Mouse (Mus musculus) 3T3-L1 (cell line): ENCODE data around the gene Flvcr1.

Source experiments
- DNase-seq: peaks from one replicate; pipeline ENCODE4 v3.0.0-alpha.2; 2015; ENCODE audit warnings: low read depth, low spot score

The Flvcr1 gene

DNA sequence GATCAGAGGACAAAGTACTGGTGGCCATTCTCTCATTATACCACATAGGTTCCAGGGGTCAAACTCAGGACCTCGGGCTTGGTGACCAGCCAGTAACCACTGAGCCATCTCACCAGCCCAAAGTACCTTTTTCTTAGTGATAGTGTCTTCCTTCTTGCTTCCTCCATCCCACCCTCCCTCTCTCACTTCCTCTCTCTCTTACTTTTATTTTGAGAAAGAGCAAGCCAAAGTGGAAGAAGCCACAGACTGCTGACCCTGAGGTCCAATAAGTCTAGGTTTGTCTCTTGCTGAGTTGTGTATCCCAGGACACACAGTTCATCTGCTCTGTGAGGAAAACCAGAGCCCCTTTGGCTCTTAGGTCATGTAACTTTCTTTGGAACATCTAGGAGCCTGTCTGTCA is 45.5 kb downstream of the Flvcr1 start:
- DNase-seq: no peak

DNA sequence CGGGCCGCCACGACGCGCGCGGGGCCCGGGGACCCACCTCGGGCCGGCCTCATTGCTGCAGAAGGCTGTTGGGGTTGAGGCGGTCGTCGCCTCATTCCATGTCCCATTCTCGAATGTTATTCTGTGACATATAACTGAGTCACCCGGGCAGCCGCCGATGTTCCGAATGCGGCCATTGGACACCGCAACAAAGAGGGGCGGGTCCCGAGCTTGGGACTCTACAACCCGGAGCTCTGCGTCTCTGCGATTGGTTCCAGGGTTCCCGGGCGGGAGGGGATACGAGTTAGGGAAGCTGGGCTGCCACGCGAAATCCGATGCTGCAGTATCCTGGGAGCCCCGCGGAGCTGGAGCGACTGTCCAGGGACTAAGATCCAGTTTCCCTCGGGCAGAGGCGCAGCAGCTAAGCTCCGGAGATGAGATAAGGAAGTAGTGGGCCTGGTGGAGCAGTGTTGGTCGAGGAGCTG is 46.8 kb downstream of the Flvcr1 start, which contains the start of gene Vash2:
Gene Vash2, minus strand, starts transcription at position 197 of the 464 bp plus-strand sequence.
- peak; percentile 96 for DNase-seq

DNA sequence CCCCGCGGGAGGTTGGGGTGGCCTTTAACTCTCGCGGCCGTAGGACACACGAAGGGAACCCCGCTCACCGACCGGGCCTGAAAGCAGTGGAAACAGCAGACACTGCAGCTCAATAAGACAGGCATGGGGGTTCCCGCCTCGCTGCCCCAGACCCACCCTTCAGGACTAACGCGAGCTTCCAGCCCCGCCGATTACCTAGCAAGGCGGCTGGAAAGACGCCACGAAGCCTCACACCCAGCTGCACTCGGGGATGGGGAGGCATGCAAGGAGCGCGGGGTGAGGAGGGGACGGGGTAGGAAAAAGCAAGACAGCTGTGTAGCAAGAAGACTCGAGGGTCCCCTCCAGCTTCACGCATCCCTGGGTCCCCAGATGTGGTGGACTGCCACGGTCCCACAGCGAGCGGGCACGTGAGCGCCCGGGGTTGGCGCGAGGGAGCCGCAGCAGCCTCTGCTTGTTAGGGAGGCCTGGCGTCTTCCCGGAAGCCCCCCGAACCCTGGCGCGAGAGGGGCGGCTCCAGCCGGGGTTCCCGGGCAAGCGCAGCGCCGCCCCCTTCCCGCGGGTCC is 47.4 kb downstream of the Flvcr1 start:
- peak; percentile 54 for DNase-seq

DNA sequence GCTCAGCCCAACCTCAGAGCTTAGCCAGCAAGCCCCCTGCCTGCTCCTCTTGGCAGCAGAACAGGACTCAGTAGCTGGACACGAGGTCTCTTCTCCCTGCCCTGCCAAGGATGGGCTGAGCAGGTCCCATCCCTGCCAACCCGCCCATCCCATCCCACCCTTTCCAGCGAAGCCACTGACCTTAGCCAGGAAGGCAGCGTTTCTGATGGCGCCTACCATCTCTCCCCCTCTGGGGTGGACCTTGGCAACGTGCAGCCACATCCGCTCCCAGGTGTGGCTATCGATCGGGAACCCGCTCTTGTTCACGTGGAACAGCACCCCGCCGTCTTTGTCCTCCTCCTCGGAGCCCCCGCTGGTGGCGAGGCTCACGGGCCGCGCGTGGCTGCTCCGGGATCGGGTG is 48.0 kb downstream of the Flvcr1 start:
- peak; percentile 32 for DNase-seq

DNA sequence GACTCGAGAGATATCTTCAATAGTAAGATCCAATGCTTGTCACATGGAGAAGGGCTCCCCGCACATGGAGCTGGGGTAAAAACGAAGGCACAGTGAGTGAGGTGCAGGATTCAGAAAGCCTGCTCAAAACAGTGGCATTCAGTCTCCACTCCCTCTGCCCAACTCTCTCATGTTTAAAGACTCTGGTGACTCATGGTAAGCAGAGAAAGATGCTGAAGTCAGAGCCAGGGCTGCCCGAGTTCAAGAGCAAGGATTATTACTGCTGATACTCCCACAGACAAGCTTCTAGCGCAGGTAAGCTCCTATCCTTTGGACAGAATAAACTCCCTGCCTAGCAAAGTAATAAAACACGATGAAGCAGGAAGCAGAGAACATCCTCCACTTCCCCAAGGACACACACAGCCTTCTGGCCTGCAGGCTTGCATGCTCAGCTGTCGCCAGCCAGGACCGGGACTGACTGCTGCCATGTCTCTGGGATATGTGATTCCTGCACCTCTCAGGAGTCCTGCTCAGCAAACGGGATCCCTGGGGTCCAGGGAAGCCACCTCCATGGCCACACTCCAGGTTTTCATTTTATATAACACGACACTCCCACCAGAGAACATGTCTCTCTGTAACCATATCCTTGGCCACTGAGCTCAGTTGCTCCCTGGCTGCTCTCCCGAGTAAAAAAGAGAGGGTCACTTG is 48.9 kb downstream of the Flvcr1 start:
- DNase-seq: peak; percentile 61

DNA sequence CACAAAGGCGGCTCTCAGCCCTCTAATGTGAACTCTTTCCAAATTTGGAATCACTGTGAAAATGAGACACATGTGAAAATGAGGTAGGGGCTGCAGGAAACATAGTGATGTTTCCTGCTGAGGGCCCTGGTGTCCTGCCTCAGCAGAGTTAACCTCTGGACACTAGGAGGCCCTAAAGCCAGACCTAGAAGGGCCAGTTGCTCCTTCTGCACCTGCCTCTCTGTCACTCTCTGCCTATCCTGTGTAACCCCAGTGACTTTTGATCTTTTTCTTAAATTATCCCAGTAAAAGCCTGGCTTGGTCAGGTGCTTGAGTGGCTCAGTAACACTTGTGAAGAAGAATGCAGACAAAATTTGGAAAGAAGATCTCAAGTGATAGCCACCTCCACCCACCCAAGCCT is 51.1 kb downstream of the Flvcr1 start:
- DNase-seq: no peak

DNA sequence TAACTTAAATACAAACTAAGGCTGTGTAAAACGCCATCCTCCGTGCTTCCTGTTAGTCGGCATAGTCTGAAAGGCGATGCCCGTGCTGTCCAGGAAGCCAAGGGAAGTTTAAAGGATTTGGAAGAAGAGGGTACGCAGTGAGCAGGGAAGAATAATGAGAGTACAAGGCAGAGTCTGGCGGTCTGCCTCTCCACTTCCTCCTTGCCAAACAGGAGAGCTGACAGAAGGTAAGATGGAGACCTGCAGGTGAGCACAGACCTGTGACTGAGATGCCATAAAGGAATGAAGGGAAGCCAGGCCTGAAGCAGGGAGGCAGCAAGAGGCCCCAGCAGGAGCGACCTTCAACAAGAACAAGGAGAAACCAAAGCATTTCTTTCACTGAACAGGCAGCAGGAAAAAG is 51.8 kb downstream of the Flvcr1 start:
- DNase-seq: no peak

DNA sequence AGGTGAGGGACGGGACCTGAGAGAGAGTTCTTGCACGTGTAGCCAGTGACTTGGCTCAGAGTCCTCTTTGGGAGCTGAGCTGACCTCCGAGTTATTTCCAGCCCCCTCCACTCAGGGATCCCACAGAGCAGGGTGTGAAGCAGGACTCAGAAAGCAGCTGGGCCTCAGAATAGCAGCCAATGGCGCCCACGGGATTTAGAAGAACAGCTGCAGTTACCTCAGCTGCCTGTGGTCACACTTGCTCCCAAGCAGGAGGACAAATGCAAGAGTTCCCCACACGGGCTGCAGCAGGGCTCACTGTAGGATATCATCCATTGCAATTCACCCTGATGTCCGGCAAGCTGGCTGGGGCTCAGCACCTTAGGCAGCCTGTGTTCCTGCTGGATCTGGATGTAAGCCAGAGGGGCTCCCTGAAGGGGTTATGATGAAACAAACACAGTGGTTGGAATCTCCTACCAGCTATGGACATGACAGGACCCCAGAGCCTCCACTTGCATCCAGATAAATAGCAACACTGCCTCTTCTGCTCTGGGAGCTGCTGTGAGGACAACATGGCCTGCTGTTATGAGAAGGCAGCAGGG is 53.3 kb downstream of the Flvcr1 start:
- DNase-seq: no peak

DNA sequence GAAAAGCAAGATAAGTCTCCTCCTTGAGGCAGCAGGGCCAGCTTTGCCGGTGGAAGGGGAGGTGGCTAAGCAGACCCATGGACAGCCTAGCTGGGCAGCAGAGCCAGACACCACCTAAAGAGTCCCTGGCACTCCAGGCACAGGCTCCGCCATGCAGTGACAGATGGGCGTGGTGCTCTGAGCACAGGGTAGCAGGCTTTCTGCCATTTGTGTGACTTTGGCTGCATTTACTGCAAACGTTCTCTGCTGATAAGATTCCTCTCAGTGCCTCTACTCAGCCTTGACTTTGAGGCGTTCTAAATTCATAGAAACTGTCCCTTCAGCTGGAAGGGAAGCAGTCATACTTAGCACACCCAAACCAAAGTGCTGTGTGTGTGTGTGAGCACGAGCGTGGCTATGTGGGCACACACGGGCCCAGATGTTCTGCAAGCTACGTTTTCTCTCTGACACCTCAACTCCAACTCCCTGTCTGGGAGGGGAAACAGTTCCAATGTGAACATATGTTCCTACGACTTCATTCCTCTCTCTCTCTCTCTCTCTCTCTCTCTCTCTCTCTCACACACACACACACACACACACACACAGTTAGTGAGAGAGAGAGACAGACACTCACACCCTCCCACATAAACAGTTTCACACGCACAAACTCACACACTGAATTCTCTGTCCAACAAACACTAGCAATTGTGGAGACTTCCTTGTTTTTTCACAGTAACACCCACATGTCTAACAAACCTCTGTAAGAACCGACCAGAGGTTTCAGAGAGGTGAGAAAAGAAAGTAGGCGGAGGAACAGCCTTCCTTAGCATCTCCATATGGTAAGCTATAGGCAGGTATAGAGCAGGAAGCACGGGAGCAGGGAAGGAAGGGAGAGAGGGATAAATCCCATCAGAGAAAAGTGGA is 54.0 kb downstream of the Flvcr1 start:
- DNase-seq: no peak

DNA sequence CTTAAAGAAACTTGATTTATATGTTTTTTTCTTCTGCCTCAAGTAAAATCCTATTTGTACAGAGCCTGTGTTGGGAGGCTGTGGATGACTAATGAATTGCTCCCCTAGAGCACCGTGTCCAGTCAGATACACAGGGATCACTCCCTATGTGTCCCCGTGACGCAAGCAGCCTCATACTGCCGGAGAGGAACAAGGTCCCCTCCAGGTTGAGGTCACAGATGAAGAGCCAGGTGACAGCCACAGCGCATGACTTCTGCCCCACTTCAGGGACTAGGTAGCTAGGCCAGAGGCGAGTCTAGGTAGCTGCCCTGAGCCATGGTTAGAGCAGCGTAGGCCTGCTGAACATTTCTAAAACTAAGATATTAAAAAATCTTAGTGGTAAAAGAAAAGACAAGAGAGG is 57.9 kb downstream of the Flvcr1 start:
- no peak for DNase-seq

DNA sequence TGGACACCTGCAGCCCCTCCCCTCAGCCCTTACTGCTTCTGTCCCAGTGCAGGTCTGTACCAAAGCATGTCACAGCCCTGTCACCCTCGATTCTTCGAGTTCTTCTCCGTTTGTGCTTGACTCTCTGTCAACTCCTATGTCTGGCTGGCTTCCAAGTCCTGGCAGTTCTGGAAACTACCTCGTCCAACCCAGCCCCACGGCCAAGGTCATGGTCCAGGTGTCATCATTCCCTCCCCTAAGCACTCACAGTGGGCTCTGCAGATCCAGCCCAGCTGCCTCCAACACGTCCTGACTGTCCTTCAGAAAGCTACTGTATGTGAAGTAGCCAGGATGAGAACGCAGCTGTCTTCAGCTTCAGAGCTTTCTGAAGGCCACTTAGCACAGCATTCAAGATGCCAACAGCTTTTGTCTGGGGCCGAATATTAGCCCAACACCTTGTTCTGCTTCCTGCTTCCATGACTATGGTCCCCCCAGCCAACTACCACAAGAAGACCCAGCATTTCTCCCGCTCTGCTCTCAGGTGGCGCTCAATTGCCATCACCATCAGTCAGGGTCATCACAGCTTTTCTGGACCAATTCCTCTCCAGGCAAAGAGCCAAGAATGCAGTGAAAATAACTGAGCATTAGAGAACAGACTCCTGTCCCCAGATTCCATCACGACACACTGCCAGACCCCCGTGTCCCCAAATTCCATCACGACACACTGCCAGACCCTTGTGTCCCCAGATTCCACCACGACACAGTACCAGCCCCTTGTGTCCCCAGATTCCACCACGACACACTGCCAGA is 60.8 kb downstream of the Flvcr1 start:
- DNase-seq: no peak

DNA sequence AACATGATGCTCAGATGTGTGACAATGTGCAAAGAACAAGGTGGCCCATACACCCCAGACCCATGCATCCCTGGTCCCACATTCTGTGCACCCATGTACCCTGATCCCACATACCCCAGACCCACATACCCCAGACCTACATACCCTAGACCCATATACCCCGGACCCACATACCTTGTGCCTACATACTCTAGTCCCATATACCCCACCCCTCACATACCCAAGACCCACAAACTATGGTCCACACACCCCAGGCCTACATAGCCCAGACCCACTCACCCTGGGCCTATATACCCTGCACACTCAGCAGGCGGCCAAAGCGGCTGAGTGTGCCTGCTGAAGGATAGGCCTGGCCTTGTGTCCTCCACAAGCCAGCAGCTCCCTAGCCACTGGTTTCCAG is 63.2 kb downstream of the Flvcr1 start:
- no peak for DNase-seq

DNA sequence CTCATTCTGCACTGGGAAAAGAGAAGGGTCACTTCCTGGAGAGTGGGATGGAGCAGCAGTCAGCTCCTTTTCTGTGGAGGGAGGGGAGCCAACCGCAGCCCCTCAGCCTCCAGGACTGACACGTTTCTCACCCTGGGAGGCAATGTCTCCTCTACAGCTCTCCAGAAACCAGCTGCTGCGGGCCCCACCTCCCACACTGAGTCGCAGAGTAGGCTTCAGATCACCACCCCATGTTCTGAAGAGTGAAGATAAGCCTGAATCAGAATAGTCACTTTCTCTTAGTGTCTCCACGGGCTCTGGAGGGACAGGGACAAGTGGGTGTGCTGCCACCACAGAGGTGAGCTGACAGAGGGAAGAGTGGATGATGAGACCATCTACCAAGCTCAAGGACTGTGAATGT is 67.1 kb downstream of the Flvcr1 start:
- no peak for DNase-seq
